Mouse (Mus musculus) right cerebral cortex, postnatal 25 days (tissue): ENCODE results near the gene Ppp1r13b.
"Not testable (repeated sequence)": the region's sequence is repeated elsewhere in the genome, so short reads cannot be mapped to it uniquely, and the experiment has no call there.

Experiments
- DNase-seq: peaks from one replicate; pipeline ENCODE4 v3.0.0; 2022

The Ppp1r13b gene

GRCm38 (mm10) chr12:111907970-111908681, at the start of gene Ppp1r13b:
Gene Ppp1r13b (minus strand): TSS chr12:111908110.
- DNase-seq: peak; percentile 91

GRCm38 (mm10) chr12:111956173-111956572, 48.3 kb upstream of the Ppp1r13b start:
- DNase-seq: no peak

- DNase-seq: no peak
Observed at GRCm38 (mm10) chr12:111951701-111952100, 43.8 kb upstream of the Ppp1r13b start.

GRCm38 (mm10) chr12:111950486-111950885, 42.6 kb upstream of the Ppp1r13b start:
- no peak for DNase-seq

GRCm38 (mm10) chr12:111946716-111947115, 38.8 kb upstream of the Ppp1r13b start:
- DNase-seq: no peak

GRCm38 (mm10) chr12:111945765-111946655, 38.1 kb upstream of the Ppp1r13b start:
- not testable (repeated sequence) for DNase-seq

GRCm38 (mm10) chr12:111945115-111945514, 37.2 kb upstream of the Ppp1r13b start:
- DNase-seq: no peak

GRCm38 (mm10) chr12:111944065-111944987, 36.4 kb upstream of the Ppp1r13b start:
- DNase-seq: not testable (repeated sequence)

- DNase-seq: no peak
Observed at GRCm38 (mm10) chr12:111943421-111944064, 35.6 kb upstream of the Ppp1r13b start.

- DNase-seq: no peak
Observed at GRCm38 (mm10) chr12:111938623-111939177, 30.8 kb upstream of the Ppp1r13b start.

GRCm38 (mm10) chr12:111936706-111937550, 29.0 kb upstream of the Ppp1r13b start:
- DNase-seq: no peak

GRCm38 (mm10) chr12:111933971-111934370, 26.1 kb upstream of the Ppp1r13b start:
- DNase-seq: no peak

- no peak for DNase-seq
Observed at GRCm38 (mm10) chr12:111933032-111933704, 25.3 kb upstream of the Ppp1r13b start.

- no peak for DNase-seq
Observed at GRCm38 (mm10) chr12:111932513-111932912, 24.6 kb upstream of the Ppp1r13b start.

GRCm38 (mm10) chr12:111931411-111932025, 23.6 kb upstream of the Ppp1r13b start:
- no peak for DNase-seq

GRCm38 (mm10) chr12:111928411-111928966, 20.6 kb upstream of the Ppp1r13b start:
- DNase-seq: no peak

GRCm38 (mm10) chr12:111927338-111927737, 19.4 kb upstream of the Ppp1r13b start:
- no peak for DNase-seq

GRCm38 (mm10) chr12:111923117-111923516, 15.2 kb upstream of the Ppp1r13b start:
- no peak for DNase-seq

- no peak for DNase-seq
Observed at GRCm38 (mm10) chr12:111920046-111920445, 12.1 kb upstream of the Ppp1r13b start.
